Mouse (Mus musculus) Muller cell, postnatal 12 days (primary cell): ENCODE measurements at regions not wholly inside any gene's neighbourhood (a gene's known extent, or its start where the extent isn't known, plus 50 kb on each side); places are given as distances from the start of the nearest gene placed in this dataset.

Experiments
- DNase-seq: peaks from one replicate; pipeline ENCODE4 v3.0.0-alpha.2; 2015; ENCODE audit errors: inconsistent ontology term

- peak; percentile 40 for DNase-seq
Measured at GRCm38 (mm10) chr10:96371321-96371653, 234.9 kb downstream of the Gm5426 start.

GRCm38 (mm10) chr10:96372616-96373346, 236.4 kb downstream of the Gm5426 start:
- DNase-seq, result no peak

- DNase-seq, result no peak
Measured at GRCm38 (mm10) chr10:96373481-96373880, 237.1 kb downstream of the Gm5426 start.

GRCm38 (mm10) chr10:96374293-96375069, 238.1 kb downstream of the Gm5426 start:
- DNase-seq, result peak; percentile 19

- no peak for DNase-seq
Measured at GRCm38 (mm10) chr10:96375070-96375447, 238.7 kb downstream of the Gm5426 start.

GRCm38 (mm10) chr10:96377549-96377948, 239.3 kb upstream of the Btg1 start:
- DNase-seq, result no peak

GRCm38 (mm10) chr10:96379016-96379771, 237.6 kb upstream of the Btg1 start:
- no peak for DNase-seq

GRCm38 (mm10) chr10:96381664-96382063, 235.1 kb upstream of the Btg1 start:
- DNase-seq, result no peak

GRCm38 (mm10) chr10:96391748-96392147, 225.1 kb upstream of the Btg1 start:
- DNase-seq, result no peak

GRCm38 (mm10) chr10:96392836-96393235, 224.0 kb upstream of the Btg1 start:
- DNase-seq, result no peak

- no peak for DNase-seq
Measured at GRCm38 (mm10) chr10:96394210-96394609, 222.6 kb upstream of the Btg1 start.

- no peak for DNase-seq
Measured at GRCm38 (mm10) chr10:96395017-96395416, 221.8 kb upstream of the Btg1 start.

GRCm38 (mm10) chr10:96397931-96398561, 218.8 kb upstream of the Btg1 start:
- DNase-seq, result peak; percentile 43

- DNase-seq, result no peak
Measured at GRCm38 (mm10) chr10:96398562-96399288, 218.1 kb upstream of the Btg1 start.

GRCm38 (mm10) chr10:96399636-96400400, 217.0 kb upstream of the Btg1 start:
- no peak for DNase-seq

- DNase-seq, result no peak
Measured at GRCm38 (mm10) chr10:96400793-96401192, 216.0 kb upstream of the Btg1 start.

GRCm38 (mm10) chr10:96406306-96406705, 210.5 kb upstream of the Btg1 start:
- DNase-seq, result no peak

GRCm38 (mm10) chr10:96407846-96408245, 209.0 kb upstream of the Btg1 start:
- DNase-seq, result no peak

GRCm38 (mm10) chr10:96408250-96408649, 208.6 kb upstream of the Btg1 start:
- no peak for DNase-seq

GRCm38 (mm10) chr10:96410028-96410427, 206.8 kb upstream of the Btg1 start:
- DNase-seq, result no peak

GRCm38 (mm10) chr10:96414807-96415206, 202.0 kb upstream of the Btg1 start:
- DNase-seq, result no peak
